Mouse (Mus musculus): ENCODE results near the gene 3425401B19Rik.

The 3425401B19Rik gene

GRCm38 (mm10) chr14:32638485-32638884 lies 46.6 kb downstream of the 3425401B19Rik start:
- no peak for DNase-seq

- no peak for DNase-seq
Measured at GRCm38 (mm10) chr14:32634015-32634682, 50.9 kb downstream of the 3425401B19Rik start.

GRCm38 (mm10) chr14:32632908-32633600 lies 52.0 kb downstream of the 3425401B19Rik start:
- DNase-seq, result no peak

GRCm38 (mm10) chr14:32628584-32628983 lies 56.5 kb downstream of the 3425401B19Rik start:
- DNase-seq, result no peak

- DNase-seq, result no peak
Measured at GRCm38 (mm10) chr14:32627271-32627670, 57.8 kb downstream of the 3425401B19Rik start.

- DNase-seq, result no peak
Measured at GRCm38 (mm10) chr14:32624811-32625210, 60.3 kb downstream of the 3425401B19Rik start.

GRCm38 (mm10) chr14:32624245-32624644 lies 60.8 kb downstream of the 3425401B19Rik start:
- DNase-seq, result no peak

- DNase-seq, result no peak
Measured at GRCm38 (mm10) chr14:32617253-32617652, 67.8 kb downstream of the 3425401B19Rik start.

GRCm38 (mm10) chr14:32609392-32609791 lies 75.7 kb downstream of the 3425401B19Rik start:
- no peak for DNase-seq

Measured in cerebellum, adult 9-11 months (tissue).